Mouse (Mus musculus): ENCODE data around the gene Nckap1.

DNA sequence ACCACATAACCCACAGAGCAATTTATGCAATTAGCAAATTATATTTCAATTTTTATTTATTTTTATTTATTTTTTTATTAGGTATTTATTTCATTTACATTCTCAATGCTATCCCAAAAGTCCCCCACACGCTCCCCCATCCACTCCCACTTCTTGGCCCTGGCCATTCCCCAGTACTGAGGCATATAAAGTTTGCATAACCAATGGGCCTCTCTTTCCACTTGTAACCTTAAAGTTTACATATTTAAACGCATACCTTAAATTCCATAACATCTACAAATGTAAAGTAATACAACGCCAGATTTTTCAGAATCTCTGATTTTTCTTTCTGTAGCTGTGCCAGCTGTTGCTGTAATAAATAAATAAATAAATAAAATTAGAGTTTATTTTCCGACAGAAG is 26.7 kb downstream of the Nckap1 start:
- TF ChIP-seq CTCF (IDR thresholded peaks at IDR 0.05; ENCODE audit: control insufficient read depth, insufficient read depth, insufficient replicate concordance, low read depth, low read length) (no peak), POLR2A (IDR thresholded peaks at IDR 0.05; ENCODE audit: control insufficient read depth, low read depth, low read length) (no peak)
